Mouse (Mus musculus): ENCODE measurements at regions not wholly inside any gene's neighbourhood (a gene's known extent, or its start where the extent isn't known, plus 50 kb on each side); places are given as distances from the start of the nearest gene placed in this dataset.

DNA sequence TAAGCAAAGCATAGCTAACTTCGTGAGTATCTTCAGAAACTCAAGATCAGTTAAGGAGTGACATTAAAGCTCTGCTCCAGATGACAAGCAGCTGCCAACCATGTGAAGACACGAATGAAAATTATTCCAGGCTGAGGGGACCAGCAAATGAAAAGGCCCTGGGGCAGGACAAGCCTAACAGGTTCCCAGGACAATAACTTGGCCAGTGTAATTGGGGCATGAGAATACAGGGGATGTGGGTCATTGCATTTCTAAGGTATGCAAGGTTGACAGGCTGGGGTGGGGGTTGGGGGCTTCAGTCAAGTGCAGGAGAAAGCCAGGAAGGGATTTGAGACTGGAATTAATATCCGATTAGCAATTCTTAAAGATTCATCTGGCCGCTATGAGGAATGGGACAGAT is 242.6 kb downstream of the Hs3st3b1 start:
- TF ChIP-seq CTCF (IDR thresholded peaks at IDR 0.05), result no peak
- CTCF ChIA-PET, result no interaction called here

DNA sequence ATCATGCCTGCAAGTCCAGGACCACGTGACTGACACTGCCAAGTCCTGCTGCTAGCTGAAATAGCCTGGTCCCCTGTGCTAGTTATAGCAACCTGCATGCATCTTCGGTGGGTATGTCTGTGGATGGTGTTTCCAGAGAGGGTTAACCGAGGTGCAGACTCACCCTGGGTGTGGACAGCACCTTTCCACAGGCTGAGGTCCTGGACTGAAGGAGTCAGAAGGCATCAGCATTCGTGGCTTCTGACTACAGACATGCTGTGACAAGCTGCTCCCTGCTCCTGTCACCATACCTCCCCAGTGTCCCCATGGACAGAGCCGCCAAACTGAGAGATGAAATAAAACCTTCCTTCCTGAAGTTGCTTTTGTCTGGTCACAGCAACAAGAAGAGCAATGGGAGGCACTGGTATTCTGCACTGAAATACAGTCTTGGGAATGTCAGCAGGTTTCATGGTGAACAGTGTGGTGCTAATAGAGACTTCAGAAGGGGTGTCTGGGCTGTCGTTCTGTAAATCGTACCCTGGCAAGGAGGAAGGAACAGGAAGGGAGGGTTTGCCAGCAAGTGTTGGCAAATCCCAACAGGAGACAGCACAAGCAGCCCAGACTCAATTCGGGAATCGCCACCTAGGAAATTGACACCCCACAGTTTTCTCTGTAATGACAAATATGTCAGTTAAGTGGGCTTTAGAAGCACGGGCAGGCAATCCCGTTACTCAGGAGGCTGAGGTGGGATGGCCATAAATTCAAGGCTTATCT is 237.7 kb downstream of the Hs3st3b1 start:
- TF ChIP-seq CTCF (IDR thresholded peaks at IDR 0.05), result no peak
- POLR2A ChIA-PET, result no interaction called here
- CTCF ChIA-PET, result no interaction called here

More for the DNA sequence above, 242.6 kb downstream of the Hs3st3b1 start:
- in situ Hi-C loops (cut with MboI; ENCODE audit: low pct_unique_long_range_greater_than_20kb), result no loop called here
- DNase-seq (ENCODE audit: low read depth, low spot score) (no peak), ATAC-seq (no peak)
- peaks cover 21% of the 10 kb centered on the region for H3K27me3 ChIP-seq
- POLR2A ChIA-PET, result no interaction called here

DNA sequence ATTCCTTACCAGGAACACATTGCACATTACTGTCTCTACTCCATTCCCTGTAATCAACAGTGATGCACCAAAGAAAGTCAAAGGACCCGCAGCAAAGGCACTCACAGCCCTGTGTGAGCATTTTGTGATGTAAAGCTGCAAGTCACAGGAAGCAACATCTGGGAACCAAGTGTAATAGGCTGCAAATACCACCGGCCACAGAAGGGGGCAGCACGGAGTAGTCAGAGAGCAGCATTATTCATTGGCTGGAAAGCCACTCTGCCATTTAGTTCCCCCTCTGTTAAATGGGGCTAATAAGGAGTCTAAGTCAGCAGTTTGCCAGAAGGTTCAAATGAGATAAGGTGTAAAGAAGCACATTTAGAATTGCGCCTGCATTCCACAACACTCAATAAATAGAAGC is 231.0 kb downstream of the Hs3st3b1 start:
- ChIA-PET POLR2A (no interaction called here), CTCF (no interaction called here)
- peaks cover 22% of the 10 kb centered on the region for H3K27me3 ChIP-seq
- no peak for ATAC-seq
- TF ChIP-seq CTCF (IDR thresholded peaks at IDR 0.05), result peak; percentile 55
- no peak for DNase-seq (ENCODE audit: low read depth, low spot score)
- in situ Hi-C loops (cut with MboI; ENCODE audit: low pct_unique_long_range_greater_than_20kb), result no loop called here

More for the DNA sequence above, 237.7 kb downstream of the Hs3st3b1 start:
- in situ Hi-C loops (cut with MboI; ENCODE audit: low pct_unique_long_range_greater_than_20kb), result no loop called here
- ATAC-seq (no peak), DNase-seq (ENCODE audit: low read depth, low spot score) (no peak)
- peaks cover 6% of the 10 kb centered on the region for H3K27me3 ChIP-seq

DNA sequence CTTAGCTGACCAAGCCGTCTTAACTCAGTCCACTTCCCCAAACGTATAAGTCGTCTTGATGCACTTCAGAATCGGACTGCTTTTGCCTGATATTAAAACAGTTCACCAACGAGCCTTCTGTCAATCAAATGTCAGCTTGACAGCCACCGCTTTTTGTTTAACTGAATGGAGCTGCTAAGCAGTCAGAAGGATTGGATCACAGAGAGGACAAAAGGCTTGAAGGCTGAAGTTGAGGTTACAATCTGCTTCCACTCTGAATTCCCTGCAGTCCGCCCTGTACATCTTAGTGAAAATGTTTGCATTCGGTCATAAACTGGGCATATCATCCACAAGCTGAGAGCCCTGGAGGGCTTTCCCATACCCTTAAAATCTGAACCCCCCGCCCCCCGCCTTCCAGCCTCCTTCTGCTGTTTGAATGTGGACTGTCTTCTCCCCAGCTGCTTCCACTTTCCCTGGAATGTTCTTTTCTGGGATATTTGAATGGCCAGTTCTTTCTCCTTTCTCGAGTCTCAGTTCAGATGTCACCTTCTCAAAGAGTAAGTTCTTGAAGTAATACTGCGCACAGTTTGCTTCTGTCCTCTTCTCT is 217.0 kb downstream of the Hs3st3b1 start:
- ChIA-PET CTCF (interaction anchor here (1.4 to 1.7 kb wide), 2 partner anchors 13 to 106 kb away, joined by 3 read pairs; no protein-coding TSS in a partner anchor), POLR2A (no interaction called here)
- H3K27me3 ChIP-seq, result peaks cover 21% of the 10 kb centered on the region
- no peak for TF ChIP-seq CTCF (IDR thresholded peaks at IDR 0.05)
- ATAC-seq (no peak), DNase-seq (ENCODE audit: low read depth, low spot score) (no peak)
- in situ Hi-C loops (cut with MboI; ENCODE audit: low pct_unique_long_range_greater_than_20kb), result no loop called here

DNA sequence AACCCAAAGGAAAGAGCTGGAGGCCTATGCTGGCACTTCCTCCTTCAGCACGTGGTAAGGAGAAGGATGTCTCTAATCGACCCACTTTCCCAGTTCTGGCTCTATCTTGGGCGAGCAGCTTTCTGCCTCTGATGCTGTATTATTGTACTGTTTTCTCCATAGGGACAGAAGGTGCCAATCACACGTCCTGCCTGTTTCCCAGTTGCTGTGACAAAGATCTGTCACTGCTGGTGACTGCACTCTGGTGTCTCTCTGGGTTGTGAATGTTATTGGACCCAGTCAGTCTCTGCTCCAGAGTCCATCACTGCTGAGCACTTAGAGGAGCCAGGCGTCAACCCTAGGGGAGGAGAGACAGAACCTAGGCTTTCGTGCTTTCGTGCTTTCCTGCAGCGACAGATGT is 216.0 kb downstream of the Hs3st3b1 start:
- ChIA-PET CTCF (interaction anchor here (1.4 to 1.7 kb wide), 2 partner anchors 12 to 107 kb away, joined by 3 read pairs; no protein-coding TSS in a partner anchor), POLR2A (no interaction called here)
- peaks cover 21% of the 10 kb centered on the region for H3K27me3 ChIP-seq
- TF ChIP-seq CTCF (IDR thresholded peaks at IDR 0.05), result no peak
- in situ Hi-C loops (cut with MboI; ENCODE audit: low pct_unique_long_range_greater_than_20kb), result no loop called here
- DNase-seq (ENCODE audit: low read depth, low spot score) (no peak), ATAC-seq (no peak)

DNA sequence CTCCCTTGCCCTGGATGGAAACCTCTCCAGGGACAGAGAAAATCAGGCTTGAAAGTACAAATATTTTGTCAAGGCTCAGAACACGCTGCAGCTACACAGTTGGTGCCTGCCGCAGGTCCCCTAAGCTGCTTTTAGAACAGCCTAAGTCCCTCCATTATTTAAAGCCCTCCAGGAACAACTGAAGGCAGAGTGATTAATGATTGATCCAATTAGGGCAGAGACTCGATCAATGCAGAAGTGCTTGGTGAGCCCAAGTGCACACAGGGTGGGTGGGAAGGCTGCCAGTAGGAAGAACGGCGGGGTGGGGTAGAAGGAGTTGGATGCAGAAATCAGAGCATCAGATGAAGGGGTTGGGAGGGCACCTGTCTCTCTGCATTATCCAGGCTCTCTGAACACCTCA is 215.0 kb downstream of the Hs3st3b1 start:
- POLR2A ChIA-PET, result no interaction called here
- DNase-seq (ENCODE audit: low read depth, low spot score), result no peak
- no peak for ATAC-seq
- CTCF ChIA-PET, result interaction anchor here (1.7 kb wide), 1 partner anchor 11 kb away, joined by 3 read pairs; no protein-coding TSS in a partner anchor
- in situ Hi-C loops (cut with MboI; ENCODE audit: low pct_unique_long_range_greater_than_20kb), result no loop called here
- no peak for TF ChIP-seq CTCF (IDR thresholded peaks at IDR 0.05)
- peaks cover 16% of the 10 kb centered on the region for H3K27me3 ChIP-seq

DNA sequence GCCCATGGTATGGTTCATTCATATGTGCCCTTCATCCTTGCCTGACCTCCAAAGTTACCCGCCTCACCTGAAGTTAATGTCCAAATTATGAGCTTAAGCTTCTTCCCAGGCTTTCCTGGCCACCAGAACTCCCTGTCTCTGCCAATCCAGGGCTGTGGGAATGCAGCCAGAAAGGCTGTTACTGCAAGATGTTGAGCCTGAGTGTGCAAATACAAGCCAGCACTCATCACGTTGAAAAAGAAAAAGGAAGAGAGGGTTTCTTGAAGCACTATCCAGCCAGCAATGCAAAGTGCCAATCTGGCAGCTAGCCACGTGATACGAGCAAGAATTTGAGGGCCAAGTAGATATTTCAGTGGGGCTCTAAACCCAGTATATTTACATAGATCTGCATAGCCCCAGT is 213.7 kb downstream of the Hs3st3b1 start:
- POLR2A ChIA-PET, result no interaction called here

DNA sequence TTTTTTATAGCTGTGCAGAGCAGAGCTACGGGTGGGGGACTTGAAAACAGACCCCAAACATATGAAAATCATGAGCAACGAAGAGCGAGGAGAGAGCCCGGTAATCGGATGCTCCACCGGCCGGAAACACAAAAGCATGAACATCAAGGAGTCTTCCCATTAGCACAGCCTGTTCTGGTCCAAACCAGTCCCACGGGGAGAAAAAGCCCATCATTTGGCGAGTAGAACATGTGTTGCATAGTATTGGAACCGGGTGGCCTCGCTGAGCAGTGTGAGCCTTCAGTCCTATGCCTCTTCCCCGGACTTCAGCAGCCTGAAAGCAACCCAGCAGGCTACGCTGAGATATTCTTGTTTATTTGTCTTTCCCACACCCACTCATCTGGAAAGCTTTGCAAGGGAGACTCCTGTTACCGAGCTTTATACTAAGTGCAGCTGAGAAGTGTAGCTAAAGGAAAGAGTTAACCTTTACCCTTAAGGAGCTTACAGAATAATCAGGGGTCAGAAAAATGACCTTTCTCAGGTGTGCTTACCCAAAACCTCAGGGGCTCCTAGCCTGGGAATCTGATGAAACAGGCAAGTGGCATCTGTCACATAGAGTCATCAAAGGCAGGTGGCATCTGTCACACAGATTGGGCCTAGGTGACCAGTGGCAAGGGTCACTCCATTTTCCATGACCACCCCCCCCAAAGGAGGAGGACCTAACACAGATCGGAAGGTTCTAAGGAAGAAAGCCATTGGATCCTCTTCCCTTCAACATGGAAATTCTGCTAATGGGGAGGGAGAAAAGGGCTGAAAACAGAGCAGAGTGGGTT is 209.8 kb downstream of the Hs3st3b1 start:
- in situ Hi-C loops (cut with MboI; ENCODE audit: low pct_unique_long_range_greater_than_20kb), result no loop called here
- TF ChIP-seq CTCF (IDR thresholded peaks at IDR 0.05), result no peak
- DNase-seq (ENCODE audit: low read depth, low spot score), result no peak

More for the DNA sequence above, 213.7 kb downstream of the Hs3st3b1 start:
- TF ChIP-seq CTCF (IDR thresholded peaks at IDR 0.05), result no peak
- in situ Hi-C loops (cut with MboI; ENCODE audit: low pct_unique_long_range_greater_than_20kb), result no loop called here
- DNase-seq (ENCODE audit: low read depth, low spot score), result no peak
- H3K27me3 ChIP-seq, result peaks cover 16% of the 10 kb centered on the region
- CTCF ChIA-PET, result no interaction called here
- ATAC-seq, result no peak

DNA sequence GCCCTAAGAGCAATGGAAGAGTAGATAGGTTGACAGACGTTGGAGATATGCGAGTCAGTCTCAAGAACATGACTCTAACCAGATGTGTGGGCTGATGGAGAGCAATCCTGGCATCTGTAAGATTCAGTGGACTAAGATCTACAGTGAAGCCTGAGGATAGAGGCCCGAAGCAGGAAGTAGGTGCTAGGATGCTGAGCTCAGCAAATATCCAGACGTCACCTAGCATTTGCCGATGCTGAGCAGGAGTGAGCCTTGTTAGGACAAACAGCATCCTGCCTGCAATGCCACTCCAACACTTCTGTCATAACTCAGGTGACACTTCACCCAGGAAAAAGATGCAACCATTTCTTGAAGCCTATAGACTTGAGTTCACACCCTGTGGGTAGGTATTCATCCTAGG is 199.8 kb downstream of the Hs3st3b1 start:
- ATAC-seq (no peak), DNase-seq (ENCODE audit: low read depth, low spot score) (no peak)
- CTCF ChIA-PET, result no interaction called here
- POLR2A ChIA-PET, result no interaction called here
- peaks cover 11% of the 10 kb centered on the region for H3K27me3 ChIP-seq
- in situ Hi-C loops (cut with MboI; ENCODE audit: low pct_unique_long_range_greater_than_20kb), result no loop called here
- TF ChIP-seq CTCF (IDR thresholded peaks at IDR 0.05), result no peak

More for the DNA sequence above, 209.8 kb downstream of the Hs3st3b1 start:
- peaks cover 21% of the 10 kb centered on the region for H3K27me3 ChIP-seq
- POLR2A ChIA-PET, result no interaction called here
- no peak for ATAC-seq
- CTCF ChIA-PET, result no interaction called here

DNA sequence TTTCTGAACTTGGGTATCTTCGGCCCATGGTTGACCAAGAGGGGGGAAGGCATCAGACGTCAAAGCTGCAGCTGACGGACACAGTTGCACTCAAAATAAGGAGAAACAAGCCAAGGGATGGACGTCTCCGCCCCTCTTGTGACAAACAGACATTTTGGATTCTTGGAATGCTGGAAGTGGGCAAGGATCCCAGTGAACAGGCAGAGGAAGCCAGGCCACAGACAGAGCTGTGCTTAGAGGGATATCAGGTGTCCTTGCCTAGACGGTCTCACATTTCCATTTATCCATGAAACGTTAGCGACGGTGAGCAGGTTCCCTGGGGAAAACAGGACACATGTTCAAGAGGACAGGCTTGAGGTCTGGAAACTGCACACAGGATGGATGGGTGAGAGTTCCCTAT is 191.2 kb downstream of the Hs3st3b1 start:
- TF ChIP-seq CTCF (IDR thresholded peaks at IDR 0.05), result no peak
- H3K27me3 ChIP-seq, result peaks cover 27% of the 10 kb centered on the region
- DNase-seq (ENCODE audit: low read depth, low spot score) (no peak), ATAC-seq (no peak)
- in situ Hi-C loops (cut with MboI; ENCODE audit: low pct_unique_long_range_greater_than_20kb), result no loop called here
- ChIA-PET POLR2A (no interaction called here), CTCF (no interaction called here)

DNA sequence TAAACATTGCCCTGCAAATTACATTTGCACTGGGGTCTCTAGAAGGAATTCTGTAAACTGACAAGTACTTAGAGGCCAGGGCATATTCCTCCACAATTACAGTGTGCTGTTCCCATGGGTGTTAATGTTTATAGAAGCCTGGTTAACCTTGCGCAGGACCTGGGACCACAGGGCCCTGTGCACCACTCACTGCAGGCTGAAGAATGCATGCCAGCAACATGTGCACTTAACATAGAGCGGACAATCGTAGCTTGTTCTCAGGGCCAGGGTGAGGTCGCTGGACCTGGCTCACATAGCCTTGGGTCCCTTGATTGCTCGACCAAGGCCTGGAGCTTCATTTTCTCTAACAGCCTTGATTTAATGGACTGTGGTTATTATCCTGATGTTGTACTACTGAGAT is 168.8 kb downstream of the Hs3st3b1 start:
- no peak for ATAC-seq
- ChIA-PET CTCF (no interaction called here), POLR2A (no interaction called here)
- H3K27me3 ChIP-seq, result peaks cover 2% of the 10 kb centered on the region
- no peak for DNase-seq (ENCODE audit: low read depth, low spot score)
- in situ Hi-C loops (cut with MboI; ENCODE audit: low pct_unique_long_range_greater_than_20kb), result no loop called here
- TF ChIP-seq CTCF (IDR thresholded peaks at IDR 0.05), result no peak

Data from Patski (cell line).